Mouse (Mus musculus) layer of hippocampus, adult 9-11 months (tissue): Measurements from ENCODE around the gene Gpatch8.

ENCODE experiments used
- DNase-seq: peaks from one replicate; pipeline ENCODE4 v3.0.0; 2022

The Gpatch8 gene

GRCm38 (mm10) chr11:102556031-102556715 is at the start of gene Gpatch8:
TSS of gene Gpatch8 (minus strand) at chr11:102556392.
- peak; percentile 96 for DNase-seq

- no peak for DNase-seq
These were observed 48.8 kb upstream of the Gpatch8 start for GRCm38 (mm10) chr11:102604777-102605552.

- DNase-seq: peak; percentile 85
These were observed 47.9 kb upstream of the Gpatch8 start, which contains the start of gene Fzd2 for GRCm38 (mm10) chr11:102604010-102604584. TSS of gene Fzd2 (plus strand) at chr11:102604396.

GRCm38 (mm10) chr11:102603496-102603850 is 47.3 kb upstream of the Gpatch8 start:
- DNase-seq: no peak

- DNase-seq: no peak
These were observed 46.8 kb upstream of the Gpatch8 start for GRCm38 (mm10) chr11:102602816-102603495.

GRCm38 (mm10) chr11:102599912-102600311 is 43.7 kb upstream of the Gpatch8 start:
- no peak for DNase-seq

- DNase-seq: no peak
These were observed 39.2 kb upstream of the Gpatch8 start for GRCm38 (mm10) chr11:102595341-102595820.

GRCm38 (mm10) chr11:102587554-102587953 is 31.4 kb upstream of the Gpatch8 start:
- no peak for DNase-seq

- DNase-seq: no peak
These were observed 30.4 kb upstream of the Gpatch8 start for GRCm38 (mm10) chr11:102586445-102587130.

GRCm38 (mm10) chr11:102582736-102583135 is 26.5 kb upstream of the Gpatch8 start:
- DNase-seq: no peak

- DNase-seq: no peak
These were observed 25.9 kb upstream of the Gpatch8 start for GRCm38 (mm10) chr11:102582016-102582610.

- DNase-seq: no peak
These were observed 25.3 kb upstream of the Gpatch8 start for GRCm38 (mm10) chr11:102581281-102582015.

- DNase-seq: no peak
These were observed 23.8 kb upstream of the Gpatch8 start for GRCm38 (mm10) chr11:102580034-102580330.

GRCm38 (mm10) chr11:102579165-102580033 is 23.2 kb upstream of the Gpatch8 start, which contains the start of gene Gm11627:
TSS of gene Gm11627 (minus strand) at chr11:102579461.
- DNase-seq: no peak

GRCm38 (mm10) chr11:102578341-102579118 is 22.3 kb upstream of the Gpatch8 start:
- DNase-seq: no peak

- no peak for DNase-seq
These were observed 20.0 kb upstream of the Gpatch8 start for GRCm38 (mm10) chr11:102576050-102576754.

- DNase-seq: no peak
These were observed 18.8 kb upstream of the Gpatch8 start for GRCm38 (mm10) chr11:102575034-102575433.

GRCm38 (mm10) chr11:102572866-102573663 is 16.9 kb upstream of the Gpatch8 start:
- DNase-seq: peak; percentile 51
